Mouse (Mus musculus) thymus, adult 2 months (tissue): ENCODE results near the gene Rab23.

Source experiments
- CTCF ChIP-seq: fragments of 200-500 bp; IDR thresholded peaks from 2 replicates; pipeline ENCODE4 v1.5.1; 2012; ENCODE audit warnings: mild to moderate bottlenecking, control low read depth, low read length, moderate library complexity, borderline replicate concordance; ENCODE audit not compliant: control insufficient read depth, poor library complexity, insufficient read depth; ENCODE audit errors: extremely low read depth
- POLR2A ChIP-seq: fragments of 200-500 bp; IDR thresholded peaks from 2 replicates; pipeline ENCODE4 v1.6.1; 2012; ENCODE audit warnings: mild to moderate bottlenecking, low read length, control low read depth, moderate library complexity; ENCODE audit not compliant: control insufficient read depth, poor library complexity, insufficient read depth; ENCODE audit errors: extremely low read depth

DNA sequence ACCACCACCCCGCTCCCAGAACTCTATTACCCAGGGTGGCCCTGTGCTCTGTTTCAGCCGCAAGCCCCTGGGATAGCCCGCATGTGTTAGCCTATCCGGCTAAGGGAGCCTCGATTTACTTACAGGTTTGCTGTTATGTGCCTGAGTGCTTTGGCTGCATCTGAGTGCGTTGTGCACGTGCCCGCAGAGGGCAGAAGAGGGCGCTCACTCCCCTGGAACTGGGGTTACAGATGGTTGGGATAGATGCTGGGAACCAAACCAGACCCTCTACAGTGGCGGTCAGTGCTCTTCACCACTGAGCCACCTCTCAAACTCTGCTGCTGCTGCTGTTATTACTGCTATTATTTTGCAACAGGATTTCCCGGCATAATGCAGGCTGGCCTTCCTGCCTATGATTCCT, 29.4 kb downstream of the Rab23 start:
- TF ChIP-seq CTCF (no peak), POLR2A (no peak)
